Mouse (Mus musculus) left cerebral cortex, adult 11 months (tissue): ENCODE measurements around the gene Iqcc.
A peak's percentile ranks its signal among the peaks of the same experiment; 100 is the strongest.

ENCODE experiments used
- DNase-seq: peaks from one replicate; pipeline ENCODE4 v3.0.0; 2022; ENCODE audit warnings: low spot score

Gene Iqcc

GRCm38 (mm10) chr4:129621283-129621841 is 2.5 kb upstream of the Iqcc start:
- DNase-seq: no peak

GRCm38 (mm10) chr4:129620419-129621282 is 1.8 kb upstream of the Iqcc start:
- DNase-seq: no peak

- no peak for DNase-seq
Measured at GRCm38 (mm10) chr4:129618031-129618430, 868 bp downstream of the Iqcc start.

GRCm38 (mm10) chr4:129617121-129617641 is 1.7 kb downstream of the Iqcc start:
- DNase-seq: no peak

DNA sequence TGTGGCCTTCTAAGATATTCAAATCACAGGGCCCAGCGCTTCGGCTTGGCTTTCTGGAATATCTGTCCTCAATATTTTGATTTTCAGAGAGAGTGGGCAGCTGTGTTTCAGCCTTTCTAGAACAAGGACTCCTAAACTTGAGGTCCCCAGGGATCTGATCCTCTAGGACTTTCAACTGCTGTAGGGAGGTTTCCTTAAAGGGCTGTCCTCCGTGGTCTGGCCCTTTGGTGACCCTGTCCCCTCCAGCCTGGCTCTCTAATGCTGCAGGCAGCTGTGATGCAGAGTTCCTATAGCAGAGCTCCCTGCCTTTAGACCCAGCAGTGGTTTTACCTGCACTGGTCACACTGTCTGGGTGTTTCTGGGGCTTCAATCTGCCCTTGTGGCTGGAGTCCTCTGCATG is 2.3 kb downstream of the Iqcc start:
- no peak for DNase-seq

- DNase-seq: no peak
Measured at GRCm38 (mm10) chr4:129615801-129616290, 3.1 kb downstream of the Iqcc start.

- DNase-seq: no peak
Measured at GRCm38 (mm10) chr4:129614093-129614492, 4.8 kb downstream of the Iqcc start, which contains the start of gene Dcdc2b. Gene Dcdc2b (minus strand): TSS chr4:129614257.

GRCm38 (mm10) chr4:129610472-129610871 is 8.4 kb downstream of the Iqcc start:
- no peak for DNase-seq

DNA sequence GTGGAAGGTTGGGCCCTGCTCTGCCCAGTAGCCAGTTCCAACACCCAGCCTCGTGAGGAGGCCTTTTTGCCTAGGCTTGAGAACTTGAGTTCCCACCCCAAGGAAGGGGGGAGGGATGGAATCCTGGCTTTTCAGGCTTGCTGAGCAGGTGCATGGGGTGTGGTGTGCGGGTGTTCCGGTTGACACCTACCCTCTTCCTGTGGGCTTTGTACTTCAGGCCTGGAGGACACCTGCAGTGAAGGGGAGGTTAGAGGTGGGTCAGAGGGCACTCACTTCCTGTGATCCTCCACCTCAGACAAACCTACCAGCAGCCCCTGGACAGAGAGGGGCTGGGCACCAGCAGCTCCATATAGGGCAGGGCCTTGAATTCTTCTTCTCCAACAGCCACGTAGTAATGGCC is 8.9 kb downstream of the Iqcc start:
- DNase-seq: no peak

DNA sequence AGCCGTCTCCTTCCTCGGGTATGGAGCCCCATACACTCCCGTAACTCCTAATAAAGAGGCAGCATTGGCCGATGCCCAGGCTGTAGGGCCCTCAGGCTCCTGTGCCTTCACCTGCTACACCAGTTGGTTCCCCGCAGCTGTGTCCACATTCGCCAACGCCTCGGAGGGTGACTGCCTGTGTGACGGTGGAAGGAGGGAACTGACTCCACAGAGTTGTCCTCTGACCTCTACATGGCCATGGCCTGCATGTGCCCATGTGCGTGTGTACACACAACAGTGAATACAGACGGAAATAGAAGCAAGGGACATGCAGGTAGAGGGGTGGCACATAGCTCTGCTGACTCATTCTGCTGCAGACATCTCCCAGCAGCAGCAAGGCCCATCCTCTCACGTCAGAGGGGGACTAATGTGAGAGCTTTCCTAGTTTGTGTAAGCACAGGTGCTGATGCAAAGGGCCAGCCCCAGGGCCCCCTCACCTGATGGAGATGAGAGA is 9.7 kb downstream of the Iqcc start:
- no peak for DNase-seq

DNA sequence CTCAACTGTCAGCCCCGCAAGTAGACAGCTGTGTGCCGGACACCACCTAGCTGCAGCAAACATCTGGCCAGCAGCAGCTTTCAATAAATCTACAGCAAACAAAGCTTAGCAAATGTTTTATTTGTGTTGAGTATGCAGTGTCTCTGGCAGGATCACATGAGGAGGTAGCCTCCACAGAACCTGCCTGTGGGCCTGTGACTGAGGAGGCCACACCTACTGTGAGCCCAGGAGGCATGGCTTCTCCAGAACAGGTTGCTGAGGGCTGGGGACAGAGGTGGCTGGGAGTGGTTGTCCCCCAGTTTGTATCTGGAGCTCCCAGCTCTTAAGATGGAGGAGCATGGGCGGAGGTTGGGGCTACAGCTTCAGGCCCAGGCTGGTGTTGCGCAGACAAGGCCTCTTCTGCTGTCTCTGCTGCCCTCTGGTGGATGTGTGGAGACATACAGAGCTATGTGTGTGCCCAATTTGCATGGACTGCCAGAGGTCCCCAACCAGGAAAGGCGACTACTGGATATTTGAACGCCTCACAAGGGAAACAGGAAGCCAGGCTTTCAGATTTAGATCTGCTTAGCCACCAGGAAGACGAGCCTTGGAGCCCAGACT is 10.4 kb downstream of the Iqcc start:
- DNase-seq: peak; percentile 64

- no peak for DNase-seq
Measured at GRCm38 (mm10) chr4:129600233-129601158, 18.4 kb downstream of the Iqcc start, which contains the start of the genes Eif3i and Tmem234. Gene Eif3i (minus strand): TSS chr4:129600648. Gene Tmem234 (plus strand): TSS chr4:129600668.

- DNase-seq: no peak
Measured at GRCm38 (mm10) chr4:129588865-129589264, 30.0 kb downstream of the Iqcc start.

DNA sequence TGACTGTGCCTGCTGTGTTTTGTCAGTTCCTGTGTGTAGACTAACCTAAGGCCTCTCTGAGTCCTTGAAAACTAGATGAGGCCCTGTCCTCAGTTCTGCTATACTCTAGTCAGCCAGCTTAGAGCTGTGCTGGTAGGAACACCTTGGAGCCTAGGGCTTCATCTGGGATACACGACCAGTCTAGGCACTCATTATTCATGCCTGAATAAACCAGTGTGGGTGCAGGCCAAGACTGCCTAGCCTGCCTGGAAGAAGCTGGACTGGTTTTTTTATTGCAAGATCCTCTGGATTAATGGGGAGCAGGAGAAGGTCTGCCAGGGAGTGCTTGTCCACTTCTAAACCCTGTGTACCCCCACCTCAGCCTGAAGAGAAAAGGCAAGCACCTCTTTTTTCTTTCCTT is 32.0 kb downstream of the Iqcc start:
- no peak for DNase-seq

- DNase-seq: no peak
Measured at GRCm38 (mm10) chr4:129585773-129586172, 33.1 kb downstream of the Iqcc start.

- peak; percentile 66 for DNase-seq
Measured at GRCm38 (mm10) chr4:129584884-129585608, 33.9 kb downstream of the Iqcc start.

GRCm38 (mm10) chr4:129584370-129584769 is 34.5 kb downstream of the Iqcc start:
- DNase-seq: no peak

DNA sequence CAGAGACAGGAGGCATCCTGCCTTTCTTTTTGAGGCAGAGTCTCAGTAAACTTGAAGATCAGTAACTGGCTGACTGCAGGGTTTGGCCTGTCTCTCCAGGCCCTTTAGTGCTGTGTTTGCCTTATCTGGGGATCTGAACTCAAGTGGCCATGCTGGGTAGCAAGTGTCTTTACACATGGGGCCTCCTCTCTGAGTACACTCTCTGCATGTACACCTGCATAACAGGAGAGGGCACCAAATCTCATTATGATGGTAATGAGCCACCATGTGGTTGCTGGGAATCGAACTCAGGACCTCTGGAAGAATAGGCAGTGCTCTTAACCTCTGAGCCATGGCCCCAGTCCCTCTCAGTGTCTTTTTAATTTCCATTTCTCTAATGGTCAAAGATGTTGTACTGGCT is 36.6 kb downstream of the Iqcc start:
- no peak for DNase-seq

DNA sequence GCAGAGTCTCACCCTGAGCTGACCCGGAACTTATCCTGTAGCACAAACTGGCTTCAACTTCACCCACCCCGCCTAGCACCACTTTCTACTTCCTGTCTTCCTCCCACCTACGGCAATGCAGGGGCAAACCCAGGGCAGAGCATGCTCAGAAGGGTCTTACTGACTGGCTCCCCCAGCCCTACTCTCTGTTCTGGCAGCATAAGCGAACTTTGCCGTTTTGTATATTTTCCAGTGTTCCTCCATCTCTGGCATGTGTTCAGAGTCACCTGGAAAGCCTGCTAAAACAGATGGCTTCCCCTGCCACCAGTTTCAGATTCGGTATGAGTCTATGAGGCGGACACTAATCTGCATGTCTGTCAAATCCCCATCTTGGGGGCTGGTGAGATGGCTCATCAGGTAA is 38.6 kb downstream of the Iqcc start:
- no peak for DNase-seq

DNA sequence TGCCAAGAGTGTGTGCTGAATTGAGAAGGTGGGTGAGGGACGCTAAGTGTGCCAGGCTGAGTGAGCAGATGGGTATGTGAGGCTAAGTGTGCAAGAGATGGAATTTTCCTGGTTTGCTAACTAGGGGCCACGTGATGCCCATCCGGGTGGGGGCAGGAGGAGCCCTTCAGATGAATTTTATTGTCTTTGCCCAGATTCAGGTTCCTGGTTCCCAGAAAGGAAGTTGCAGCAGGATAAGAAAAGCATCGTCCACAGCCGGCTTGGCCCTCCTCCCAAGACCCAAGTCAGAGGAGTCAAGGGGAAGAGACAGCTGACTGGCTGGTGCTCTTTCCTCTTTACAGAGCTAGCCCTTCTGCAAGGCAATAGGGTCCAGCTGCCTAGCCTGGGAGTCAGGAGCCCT is 40.4 kb downstream of the Iqcc start, which contains the start of gene Fam167b:
Fam167b (minus strand) TSS at position 84 of the 400 bp plus-strand sequence.
- DNase-seq: no peak

DNA sequence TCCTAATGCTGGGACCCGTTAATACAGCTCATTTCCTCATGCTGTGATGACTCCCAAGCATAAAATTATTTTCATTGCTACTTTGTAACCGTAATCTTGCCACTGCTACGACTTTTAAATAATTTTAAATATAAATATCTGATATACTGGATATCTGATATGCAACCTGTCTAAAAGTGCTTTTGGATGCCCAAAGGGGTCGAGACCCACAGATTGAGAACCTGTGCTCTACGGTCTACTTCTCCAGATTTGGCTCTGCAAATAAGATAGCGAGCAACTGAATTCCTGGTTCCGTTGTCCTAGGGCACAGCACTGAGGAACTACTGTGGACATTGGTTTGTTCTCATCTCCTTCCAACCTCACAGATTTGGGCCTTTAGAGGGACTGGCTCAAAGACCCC is 41.2 kb downstream of the Iqcc start:
- no peak for DNase-seq
